Mouse (Mus musculus): ENCODE data around the gene Scp2.

Gene Scp2

GRCm38 (mm10) chr4:108059601-108060379, 85.0 kb downstream of the Scp2 start:
- DNase-seq = no peak

- DNase-seq = peak; percentile 31
These were observed 86.6 kb downstream of the Scp2 start for GRCm38 (mm10) chr4:108058166-108058565.

GRCm38 (mm10) chr4:108057247-108057646, 87.6 kb downstream of the Scp2 start:
- no peak for DNase-seq

GRCm38 (mm10) chr4:108055873-108056272, 88.9 kb downstream of the Scp2 start:
- no peak for DNase-seq

- no peak for DNase-seq
These were observed 92.1 kb downstream of the Scp2 start for GRCm38 (mm10) chr4:108052673-108053072.

GRCm38 (mm10) chr4:108051687-108052274, 93.0 kb downstream of the Scp2 start:
- no peak for DNase-seq

GRCm38 (mm10) chr4:108046136-108046535, 98.7 kb downstream of the Scp2 start:
- DNase-seq = no peak

- DNase-seq = no peak
These were observed 99.4 kb downstream of the Scp2 start for GRCm38 (mm10) chr4:108045136-108046107.

- DNase-seq = no peak
These were observed 107.8 kb downstream of the Scp2 start for GRCm38 (mm10) chr4:108037027-108037426.

- no peak for DNase-seq
These were observed 111.6 kb downstream of the Scp2 start for GRCm38 (mm10) chr4:108033041-108033764.

GRCm38 (mm10) chr4:108032352-108032849, 112.4 kb downstream of the Scp2 start:
- DNase-seq = no peak

- peak; percentile 57 for DNase-seq
These were observed 113.1 kb downstream of the Scp2 start for GRCm38 (mm10) chr4:108031502-108032351.

GRCm38 (mm10) chr4:108030888-108031501, 113.8 kb downstream of the Scp2 start:
- DNase-seq = no peak

- no peak for DNase-seq
These were observed 118.6 kb downstream of the Scp2 start for GRCm38 (mm10) chr4:108026193-108026592.

GRCm38 (mm10) chr4:108025269-108025668, 119.5 kb downstream of the Scp2 start:
- no peak for DNase-seq

- no peak for DNase-seq
These were observed 120.2 kb downstream of the Scp2 start for GRCm38 (mm10) chr4:108024641-108025040.

GRCm38 (mm10) chr4:108023186-108023585, 121.6 kb downstream of the Scp2 start:
- DNase-seq = no peak

- no peak for DNase-seq
These were observed 124.6 kb downstream of the Scp2 start for GRCm38 (mm10) chr4:108020178-108020577.

GRCm38 (mm10) chr4:108018961-108019921, 125.6 kb downstream of the Scp2 start:
- DNase-seq = no peak

Data from right cerebral cortex, postnatal 14 days (tissue).